Mouse (Mus musculus) testis, adult 2 months (tissue): ENCODE data around the gene Cldn20.

Experiments
- CTCF ChIP-seq: fragments of 200-500 bp; IDR thresholded peaks from 2 replicates; pipeline ENCODE4 v1.5.1; 2012; ENCODE audit warnings: low read depth, mild to moderate bottlenecking, inconsistent platforms, low read length, moderate library complexity; ENCODE audit not compliant: control insufficient read depth, insufficient read depth, insufficient replicate concordance
- POLR2A ChIP-seq: fragments of 200-500 bp; IDR thresholded peaks from 2 replicates; pipeline ENCODE4 v1.6.1; 2012; ENCODE audit warnings: low read depth, mild to moderate bottlenecking, inconsistent platforms, low read length, moderate library complexity; ENCODE audit not compliant: control insufficient read depth

DNA sequence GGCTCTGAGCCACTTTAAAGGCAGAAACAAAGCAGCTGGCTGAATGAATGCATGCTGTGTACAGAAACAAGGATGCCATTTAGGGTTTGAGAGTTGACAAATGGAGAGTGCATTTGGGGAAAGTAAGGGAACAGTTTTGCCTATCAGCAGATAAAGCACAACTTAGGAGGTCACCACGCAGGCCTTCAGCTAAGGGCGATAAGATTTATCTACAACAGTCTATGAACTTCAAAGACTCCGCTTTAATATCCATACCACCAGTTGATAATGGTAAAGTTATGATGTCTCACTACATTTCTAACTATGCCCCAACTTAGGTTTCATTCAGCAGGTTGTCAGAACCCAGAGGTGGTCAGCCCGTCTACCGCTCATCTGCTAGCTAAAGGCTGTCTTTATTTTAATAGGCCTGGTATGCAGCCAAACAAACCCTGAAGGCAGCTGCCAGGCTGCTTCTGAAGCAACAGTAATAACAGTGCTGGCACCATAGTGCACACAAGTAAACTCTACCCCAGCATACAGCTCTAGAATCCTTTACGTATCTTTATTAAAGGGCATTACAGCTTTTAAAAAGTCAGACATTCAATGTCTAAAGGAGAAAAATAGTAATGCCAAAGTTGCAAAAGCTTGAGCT is 4.4 kb upstream of the Cldn20 start:
- TF ChIP-seq CTCF (no peak), POLR2A (no peak)
